Mouse (Mus musculus) ES-Bruce4 (cell line): ENCODE results near the gene Lcmt1. TPM values are rescaled to one million over a fixed set of nuclear protein-coding genes. Genes with fewer than 3 reads are reported as not detected.
A peak's percentile ranks its signal among the peaks of the same experiment; 100 is the strongest.

Experiments used
- H3K27ac ChIP-seq: 2 replicates; pipeline ENCODE4 v1.5.1; 2012; ENCODE audit warnings: low read length, inconsistent platforms; ENCODE audit not compliant: insufficient read depth
- H3K27me3 ChIP-seq: 2 replicates; pipeline ENCODE4 v1.6.1; 2012; ENCODE audit warnings: mild to moderate bottlenecking, low read length, inconsistent platforms; ENCODE audit not compliant: control insufficient read depth, poor library complexity, insufficient read depth, severe bottlenecking
- H3K36me3 ChIP-seq: 2 replicates; pipeline ENCODE4 v1.6.1; 2012; ENCODE audit warnings: inconsistent platforms, mild to moderate bottlenecking, low read length, moderate library complexity; ENCODE audit not compliant: control insufficient read depth, poor library complexity, insufficient read depth, severe bottlenecking
- H3K4me1 ChIP-seq: one replicate; pipeline ENCODE4 v1.8.1; 2011; ENCODE audit warnings: low read length; ENCODE audit not compliant: control insufficient read depth, insufficient read depth
- H3K4me3 ChIP-seq: 2 replicates; pipeline ENCODE4 v1.5.1; 2011; ENCODE audit warnings: low read depth, mild to moderate bottlenecking, low read length
- H3K9ac ChIP-seq: 2 replicates; pipeline ENCODE4 v1.6.1; 2012; ENCODE audit warnings: low read depth, mild to moderate bottlenecking, inconsistent platforms; ENCODE audit not compliant: poor library complexity, severe bottlenecking
- H3K9me3 ChIP-seq: replicated peaks from 2 replicates; pipeline ENCODE4 v1.6.1; 2012; ENCODE audit warnings: mild to moderate bottlenecking, low read length, inconsistent platforms; ENCODE audit not compliant: control insufficient read depth, poor library complexity, insufficient read depth, severe bottlenecking
- CTCF ChIP-seq: IDR thresholded peaks from one replicate; pipeline ENCODE4 v1.8.1; 2011; ENCODE audit warnings: low read depth, low read length
- EP300 ChIP-seq: IDR thresholded peaks from 2 replicates; pipeline ENCODE4 v1.6.1; 2011; ENCODE audit warnings: low read depth, low read length; ENCODE audit not compliant: insufficient read depth
- POLR2A ChIP-seq: IDR thresholded peaks from one replicate; pipeline ENCODE4 v1.8.1; 2011; ENCODE audit warnings: low read length; ENCODE audit not compliant: insufficient read depth
- polyA plus RNA-seq: library from polyadenylated mRNA; stranded (reverse); fragments of >200 nt; gene quantifications from 2 replicates; pipeline ENCODE4 v1.2.4, GENCODE M21; 2011; ENCODE audit warnings: low read depth; ENCODE audit not compliant: missing spikeins, insufficient read depth, insufficient read length

The Lcmt1 gene
- 49.9 and 62.6 TPM in 2 replicates for polyA plus RNA-seq

DNA sequence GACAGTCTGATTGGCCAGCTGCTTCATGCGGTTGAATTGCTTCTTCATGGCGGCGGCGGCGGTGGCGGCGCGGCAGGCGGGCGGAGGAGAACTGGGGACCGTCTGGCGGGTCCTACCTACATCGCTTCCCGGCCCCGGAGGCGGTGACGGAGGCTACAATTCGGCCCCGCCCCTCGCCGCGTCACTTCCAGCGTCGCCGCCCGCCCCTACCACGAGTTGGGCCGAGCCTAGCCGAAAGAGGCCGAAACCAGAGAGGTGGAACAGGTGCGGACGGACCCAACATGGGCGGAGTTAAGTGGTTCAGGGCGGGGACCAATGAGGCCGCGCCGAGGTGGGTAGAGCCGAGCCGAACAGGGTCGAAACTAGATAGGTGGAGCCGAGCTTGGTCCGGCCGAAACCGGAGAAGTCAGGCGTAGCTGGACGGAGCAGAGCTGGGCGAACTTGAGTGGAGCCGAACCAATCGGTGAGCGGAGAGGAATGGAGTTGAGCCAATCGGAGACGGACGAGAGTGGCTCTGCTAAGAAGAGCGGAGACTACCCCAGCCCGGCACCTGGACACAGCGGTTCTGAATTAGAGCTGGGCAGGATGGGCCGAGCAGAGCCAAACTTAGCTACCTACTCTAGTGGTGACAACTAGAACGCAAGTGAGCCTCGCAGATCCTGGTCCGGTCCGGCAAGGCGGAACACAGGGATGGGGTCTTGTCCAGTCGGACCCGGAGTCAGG lies at the start of gene Lcmt1, which contains the start of gene Arhgap17:
Lcmt1 (plus strand) TSS at position 26 of the 723 bp plus-strand sequence.
Arhgap17 (minus strand) TSS at position 157 of the 723 bp plus-strand sequence.
- H3K4me3 ChIP-seq, result peak within 1 kb of the TSS; percentile 88
- H3K27me3 ChIP-seq, result no peaks in the 10 kb centered on the region
- H3K9ac ChIP-seq, result peak within 1 kb of the TSS; percentile 71
- no peaks in the 10 kb centered on the region for H3K4me1 ChIP-seq
- TF ChIP-seq EP300, result peak; percentile 70; the same call in 1 of the 2 replicates
- no peak for TF ChIP-seq POLR2A
- no peak for TF ChIP-seq CTCF
- no peaks in the 10 kb centered on the region for H3K36me3 ChIP-seq
- no peaks in the 10 kb centered on the region for H3K9me3 ChIP-seq
- peak within 1 kb of the TSS; percentile 68 for H3K27ac ChIP-seq

DNA sequence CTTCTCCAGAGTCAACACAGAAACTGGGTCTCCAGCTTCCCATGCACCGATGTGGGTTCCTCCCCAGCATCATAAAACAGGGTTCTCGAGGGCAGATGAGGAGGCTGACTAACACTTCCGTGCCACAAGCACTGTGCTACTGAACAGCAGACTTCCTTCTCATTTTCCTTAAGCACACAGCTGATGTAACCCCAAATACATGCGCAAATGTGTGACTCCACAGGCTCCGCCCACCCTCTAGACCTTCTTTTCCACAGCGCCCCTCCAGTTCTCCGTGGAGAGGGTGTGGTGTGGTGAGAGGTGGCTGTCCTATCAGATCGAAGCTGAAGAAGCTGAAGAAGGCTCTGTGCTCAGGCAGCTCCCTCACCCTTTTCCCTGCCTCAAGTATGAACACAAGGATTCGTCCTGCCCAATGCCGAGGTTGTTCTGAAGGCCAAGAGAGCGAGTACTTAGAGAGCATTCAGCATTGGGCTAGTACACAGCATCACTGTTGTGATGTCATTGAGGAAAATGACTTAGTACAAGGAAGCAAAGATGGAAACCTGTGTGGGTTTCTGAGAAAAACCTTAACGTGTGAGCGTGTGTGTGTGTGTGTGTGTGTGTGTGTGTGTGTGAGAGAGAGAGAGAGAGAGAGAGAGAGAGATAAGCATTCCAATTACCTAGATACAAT lies 47.0 kb upstream of the Lcmt1 start:
- no peak for TF ChIP-seq EP300
- no peak for TF ChIP-seq POLR2A
- TF ChIP-seq CTCF, result no peak
- peaks cover 12% of the 10 kb centered on the region for H3K36me3 ChIP-seq
- no peak overlapping the region for H3K9ac ChIP-seq
- H3K27ac ChIP-seq, result no peak overlapping the region
- H3K27me3 ChIP-seq, result no peaks in the 10 kb centered on the region
- H3K4me3 ChIP-seq, result no peak overlapping the region
- H3K4me1 ChIP-seq, result no peaks in the 10 kb centered on the region
- H3K9me3 ChIP-seq, result no peaks in the 10 kb centered on the region

DNA sequence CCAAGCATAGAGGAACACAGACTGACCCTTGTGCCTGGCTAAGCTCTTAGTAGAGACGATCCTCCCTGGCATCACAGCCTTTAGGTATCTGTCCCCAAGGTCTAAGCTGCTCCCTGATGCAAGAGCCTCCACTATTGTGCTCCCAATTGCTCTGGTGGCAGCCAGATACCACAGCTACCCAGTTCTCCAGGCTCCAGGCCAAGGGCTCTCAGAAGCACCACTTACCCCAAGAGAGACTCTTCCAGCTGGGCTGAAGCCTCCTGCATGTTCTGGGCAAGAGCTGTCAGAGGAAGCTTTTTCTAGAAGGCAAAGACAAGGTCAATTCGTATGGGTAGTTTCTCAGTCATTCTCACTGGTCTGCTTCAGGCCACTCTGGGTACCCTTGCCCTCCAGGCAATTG lies 46.2 kb upstream of the Lcmt1 start:
- Histone ChIP-seq H3K4me1 (no peaks in the 10 kb centered on the region), H3K27me3 (no peaks in the 10 kb centered on the region), H3K4me3 (no peak overlapping the region), H3K9ac (no peak overlapping the region), H3K9me3 (no peaks in the 10 kb centered on the region), H3K27ac (no peak overlapping the region), H3K36me3 (peaks cover 12% of the 10 kb centered on the region)
- TF ChIP-seq CTCF, result no peak
- no peak for TF ChIP-seq POLR2A
- TF ChIP-seq EP300, result no peak

DNA sequence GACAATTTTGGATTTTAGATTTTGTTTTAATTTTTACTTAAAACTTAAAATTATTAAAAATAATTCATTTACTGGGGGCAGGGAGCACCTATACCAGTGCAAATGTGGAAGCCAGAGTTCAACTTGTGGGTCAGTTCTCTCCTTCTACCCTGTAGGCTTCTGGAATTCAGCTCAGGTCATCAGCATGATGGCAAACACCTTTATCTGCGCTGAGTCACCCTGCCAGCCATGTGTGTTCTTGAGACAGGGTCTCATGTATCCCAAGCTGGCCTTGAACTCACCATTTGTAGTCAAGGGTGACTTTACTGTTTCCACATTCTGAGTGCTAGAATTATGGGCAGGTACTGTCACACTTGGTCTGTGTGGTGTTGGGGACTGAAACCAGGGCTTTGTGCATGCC lies 45.5 kb upstream of the Lcmt1 start:
- Histone ChIP-seq H3K9ac (no peak overlapping the region), H3K9me3 (no peaks in the 10 kb centered on the region), H3K4me1 (no peaks in the 10 kb centered on the region), H3K4me3 (no peak overlapping the region), H3K27ac (no peak overlapping the region), H3K36me3 (peaks cover 12% of the 10 kb centered on the region), H3K27me3 (no peaks in the 10 kb centered on the region)
- TF ChIP-seq EP300 (no peak), POLR2A (no peak), CTCF (no peak)

DNA sequence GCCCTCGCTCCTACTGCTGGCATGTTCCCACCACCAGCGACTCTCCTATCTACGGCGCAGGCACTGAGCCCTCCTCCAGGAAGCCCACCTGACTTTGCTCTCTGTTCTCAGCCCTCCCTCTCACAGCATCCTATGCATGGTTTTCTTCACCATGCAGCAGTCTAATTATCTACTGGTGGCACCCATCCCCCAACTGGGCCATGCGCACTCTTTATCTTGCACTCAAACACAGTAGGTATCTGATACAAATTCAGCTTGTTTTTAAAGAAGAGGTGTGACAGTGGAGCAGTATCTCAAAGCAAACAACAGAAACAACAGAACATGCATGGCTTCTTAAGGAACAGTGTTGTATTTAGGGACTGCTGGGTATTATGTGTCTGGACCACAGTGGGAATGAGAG lies 43.5 kb upstream of the Lcmt1 start:
- Histone ChIP-seq H3K4me1 (no peaks in the 10 kb centered on the region), H3K27ac (no peak overlapping the region), H3K9ac (no peak overlapping the region), H3K36me3 (peaks cover 8% of the 10 kb centered on the region; the same call in 1 of the 2 replicates), H3K9me3 (no peaks in the 10 kb centered on the region), H3K4me3 (no peak overlapping the region), H3K27me3 (no peaks in the 10 kb centered on the region)
- TF ChIP-seq EP300 (no peak), CTCF (no peak), POLR2A (no peak)

DNA sequence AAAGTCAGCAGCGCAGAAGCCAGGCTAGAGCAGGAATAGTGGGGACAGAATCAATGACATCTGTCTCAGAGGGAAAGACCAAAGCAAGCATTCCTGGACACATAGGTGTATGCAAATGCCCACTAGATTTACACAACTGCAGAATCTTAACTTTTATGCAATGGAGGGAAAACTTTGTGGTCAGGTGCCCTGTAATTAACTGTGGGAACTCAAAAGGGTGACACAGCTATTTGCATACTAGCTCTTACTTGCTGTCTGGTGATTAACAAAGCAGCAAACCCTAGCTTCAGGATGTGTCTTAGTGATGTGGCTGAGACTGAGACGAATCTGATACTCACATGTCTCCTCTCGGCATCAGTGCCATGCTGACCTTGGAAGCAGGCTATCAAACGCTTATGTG lies 42.7 kb upstream of the Lcmt1 start:
- TF ChIP-seq CTCF (no peak), EP300 (no peak), POLR2A (no peak)
- Histone ChIP-seq H3K27me3 (no peaks in the 10 kb centered on the region), H3K4me1 (no peaks in the 10 kb centered on the region), H3K27ac (no peak overlapping the region), H3K9me3 (no peaks in the 10 kb centered on the region), H3K9ac (no peak overlapping the region), H3K36me3 (0 out of 2 replicates have a peak, but pooled peaks cover 4% of the 10 kb centered on the region), H3K4me3 (no peak overlapping the region)
